Mouse (Mus musculus) megakaryocyte, embryonic 14.5 days (primary cell): ENCODE data around the gene Muc3.

Experiments
- FLI1 ChIP-seq: IDR thresholded peaks from 2 replicates; pipeline ENCODE4 v1.6.1; 2012; ENCODE audit warnings: low read length, inconsistent platforms, mixed read lengths
- GATA1 ChIP-seq: IDR thresholded peaks from 3 replicates; pipeline ENCODE4 v1.6.1; 2012; ENCODE audit warnings: mixed read lengths, low read length, inconsistent platforms, borderline replicate concordance

DNA sequence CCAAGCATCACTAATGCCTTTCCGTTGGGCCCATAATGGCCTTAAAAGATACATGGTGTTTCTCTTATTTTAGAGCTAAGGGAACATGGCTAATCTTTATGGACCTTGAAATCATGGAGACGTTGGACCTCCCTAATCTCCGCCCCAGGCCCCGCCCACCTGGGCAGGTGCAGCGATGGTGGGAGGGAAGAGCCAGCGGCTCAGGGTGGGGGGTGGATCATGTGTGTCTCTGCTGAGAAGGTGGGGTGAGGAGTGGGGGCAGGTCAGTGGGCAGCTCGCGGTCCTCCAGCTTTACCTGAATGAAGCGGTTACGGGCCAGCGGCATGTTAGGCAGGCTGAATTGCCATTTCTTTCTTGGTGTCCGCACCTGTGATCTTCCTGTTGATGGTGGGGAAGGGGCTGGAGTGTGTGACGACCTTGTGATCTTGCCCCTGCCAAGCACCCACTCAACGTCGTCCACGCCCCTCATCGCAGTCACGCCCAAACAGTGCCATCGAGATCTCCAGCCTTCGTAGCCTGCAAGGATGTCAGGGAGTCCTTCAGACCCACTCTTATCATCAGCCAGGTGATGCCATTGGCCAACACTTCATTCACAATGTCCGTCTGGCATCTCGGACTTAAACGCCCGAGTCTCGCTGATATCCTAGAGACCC lies 39.1 kb downstream of the Muc3 start:
- TF ChIP-seq GATA1 (no peak), FLI1 (no peak)
